Mouse (Mus musculus) adrenal gland, adult 2 months (tissue): ENCODE data around the gene Hmgb2. TPM values are rescaled to one million over a fixed set of nuclear protein-coding genes. Genes with fewer than 3 reads are reported as not detected.
"Not testable (repeated sequence)": the region's sequence is repeated elsewhere in the genome, so short reads cannot be mapped to it uniquely, and the experiment has no call there.

Experiments
- DNase-seq: peaks from one replicate; pipeline ENCODE4 v3.0.0; 2021
- long read RNA-seq: library from polyadenylated mRNA; stranded (forward); transcript quantifications from one replicate; pipeline ENCODE4 v2.0.0, GENCODE M21; 2021
- polyA plus RNA-seq: library from polyadenylated mRNA; depleted of rRNA; stranded (reverse); fragments of >200 nt; gene quantifications from 2 replicates; pipeline ENCODE4 v1.2.3, GENCODE M21; 2012; rRNA removed
- total RNA-seq, 2 experiments: library from RNA; stranded (reverse); gene quantifications; 2 replicates each; pipeline ENCODE4 v1.2.3; 2021

Hmgb2 gene
- total RNA-seq (10 to 100 TPM in 1 of 2 experiments, 1 to 10 TPM in 1; 5.6 to 14.2 TPM), polyA plus RNA-seq (1.8 and 2.1 TPM in 2 replicates)
- long read RNA-seq, transcript Hmgb2-201 (5 exons, 2,628 nt) = major isoform, 6 of 8 reads
- long read RNA-seq, partial matches to known transcripts = 1 of 8 reads
- long read RNA-seq, other reads (novel, unspliced or antisense) = 1 of 8 reads

- peak; percentile 100 for DNase-seq
Measured at GRCm38 (mm10) chr8:57511316-57512118, at the start of gene Hmgb2. Gene Hmgb2 (plus strand): TSS chr8:57511907.

GRCm38 (mm10) chr8:57462839-57463238 lies 48.9 kb upstream of the Hmgb2 start:
- DNase-seq = no peak

GRCm38 (mm10) chr8:57463757-57464156 lies 48.0 kb upstream of the Hmgb2 start:
- DNase-seq = no peak

GRCm38 (mm10) chr8:57468624-57469023 lies 43.1 kb upstream of the Hmgb2 start:
- DNase-seq = peak; percentile 87

- no peak for DNase-seq
Measured at GRCm38 (mm10) chr8:57470863-57471262, 40.8 kb upstream of the Hmgb2 start.

GRCm38 (mm10) chr8:57473751-57474150 lies 38.0 kb upstream of the Hmgb2 start:
- no peak for DNase-seq

GRCm38 (mm10) chr8:57478406-57478805 lies 33.3 kb upstream of the Hmgb2 start:
- no peak for DNase-seq

GRCm38 (mm10) chr8:57479700-57480099 lies 32.0 kb upstream of the Hmgb2 start:
- DNase-seq = no peak

GRCm38 (mm10) chr8:57480606-57481005 lies 31.1 kb upstream of the Hmgb2 start:
- DNase-seq = no peak

- peak; percentile 75 for DNase-seq
Measured at GRCm38 (mm10) chr8:57486491-57487440, 24.9 kb upstream of the Hmgb2 start.

GRCm38 (mm10) chr8:57487441-57488155 lies 24.1 kb upstream of the Hmgb2 start, which contains the start of gene Sap30:
Gene Sap30 (minus strand): TSS chr8:57487860.
- peak; percentile 99 for DNase-seq

GRCm38 (mm10) chr8:57488312-57488765 lies 23.4 kb upstream of the Hmgb2 start:
- peak; percentile 79 for DNase-seq

GRCm38 (mm10) chr8:57489366-57489765 lies 22.3 kb upstream of the Hmgb2 start:
- no peak for DNase-seq

GRCm38 (mm10) chr8:57489896-57490295 lies 21.8 kb upstream of the Hmgb2 start:
- no peak for DNase-seq

- DNase-seq = no peak
Measured at GRCm38 (mm10) chr8:57491873-57492272, 19.8 kb upstream of the Hmgb2 start.

- DNase-seq = no peak
Measured at GRCm38 (mm10) chr8:57498494-57498846, 13.2 kb upstream of the Hmgb2 start.

- DNase-seq = peak; percentile 73
Measured at GRCm38 (mm10) chr8:57498847-57499511, 12.7 kb upstream of the Hmgb2 start.

GRCm38 (mm10) chr8:57503641-57504040 lies 8.1 kb upstream of the Hmgb2 start:
- DNase-seq = peak; percentile 48

GRCm38 (mm10) chr8:57505500-57505899 lies 6.2 kb upstream of the Hmgb2 start:
- DNase-seq = not testable (repeated sequence)

GRCm38 (mm10) chr8:57507556-57508063 lies 4.1 kb upstream of the Hmgb2 start:
- no peak for DNase-seq

- DNase-seq = no peak
Measured at GRCm38 (mm10) chr8:57508657-57509056, 3.0 kb upstream of the Hmgb2 start.
